ENCODE assay signal across 9 mouse cellular contexts in genomic region chr6:134147596-134148442, GRCm38 (mm10).
DNase-seq lines count a peak whose midpoint lies in the region; ATAC-seq and TF ChIP-seq lines count a peak whose summit lies in the region.
"Had no signal": no experiment of that assay in that cellular context is flagged by ENCODE, and none has a peak within 500 bp of the region (broad histone marks: within the 10 kb centered on the region; RNA-seq: fewer than 3 reads in every experiment).

No protein-coding gene starts in this region.

- no peak overlapping the region for H3K4me2 ChIP-seq in forebrain, postnatal 0 days (ENCODE audit: low read depth)
- H3K4me2 ChIP-seq: limb, embryonic 13.5 days had no signal

- TF ChIP-seq CTCF in forebrain, postnatal 0 days (IDR thresholded peaks at IDR 0.05; ENCODE audit: low read depth): no peak

- ATAC-seq in cerebellum, adult (ENCODE audit: insufficient number of reproducible peaks, low FRiP score, low TSS enrichment): peak; percentile 42
- peak; percentile 58 for ATAC-seq in forebrain, postnatal 0 days

- H3K9me3 ChIP-seq in forebrain, postnatal 0 days (ENCODE audit: low read length): no peaks in the 10 kb centered on the region
- H3K9me3 ChIP-seq: limb, embryonic 13.5 days had no signal

- no peak overlapping the region for H3K4me3 ChIP-seq in forebrain, postnatal 0 days (ENCODE audit: low read depth, low read length)
- H3K4me3 ChIP-seq: limb, embryonic 13.5 days had no signal

- no peak overlapping the region for H3K9ac ChIP-seq in forebrain, postnatal 0 days
- H3K9ac ChIP-seq: limb, embryonic 13.5 days had no signal

- H3K36me3 ChIP-seq in forebrain, postnatal 0 days (ENCODE audit: insufficient read depth): no peaks in the 10 kb centered on the region
- H3K36me3 ChIP-seq: limb, embryonic 13.5 days had no signal

- peak overlapping the region; percentile 40; the same call in 1 of the 2 replicates for H3K27ac ChIP-seq in forebrain, postnatal 0 days (ENCODE audit: low read depth, low read length)
- H3K27ac ChIP-seq: limb, embryonic 13.5 days had no signal

- H3K27me3 ChIP-seq in forebrain, postnatal 0 days (ENCODE audit: insufficient read depth, low read length): no peaks in the 10 kb centered on the region
- H3K27me3 ChIP-seq: limb, embryonic 13.5 days had no signal

- peaks cover 11% of the 10 kb centered on the region for H3K4me1 ChIP-seq in forebrain, postnatal 0 days (ENCODE audit: insufficient read depth)

- 30% methylated on average over 22 of the region's 22 CpGs for WGBS in forebrain, postnatal 0 days

- DNase-seq in cerebellum, postnatal 4 days (ENCODE audit: low spot score in 2 of 2): no peak
- DNase-seq in NIH3T3 (ENCODE audit: low read depth): peak; percentile 11
- DNase-seq in forebrain, postnatal 0 days: peak; percentile 55
- DNase-seq in kidney, postnatal 10 days: peak; percentile 73
- peak; percentile 27 for DNase-seq in testis, postnatal 14 days (ENCODE audit: low spot score)
- DNase-seq in spleen, postnatal 10 days (ENCODE audit: low spot score in 2 of 2): no peak
- DNase-seq in frontal cortex, postnatal 25 days (ENCODE audit: low spot score in 2 of 2): no peak

Comparison
In these comparisons a context has a peak if more than half of its experiments do, and no peak if none do; other contexts are left out.
1. DNase-seq: peak in NIH3T3 (single experiment), forebrain, postnatal 0 days (single experiment), kidney, postnatal 10 days (single experiment) and testis, postnatal 14 days (single experiment); none in cerebellum, postnatal 4 days (0 of 2), spleen, postnatal 10 days (0 of 2) and frontal cortex, postnatal 25 days (0 of 2).